10 mouse cellular contexts compared by ENCODE assay signal in the genomic region with DNA sequence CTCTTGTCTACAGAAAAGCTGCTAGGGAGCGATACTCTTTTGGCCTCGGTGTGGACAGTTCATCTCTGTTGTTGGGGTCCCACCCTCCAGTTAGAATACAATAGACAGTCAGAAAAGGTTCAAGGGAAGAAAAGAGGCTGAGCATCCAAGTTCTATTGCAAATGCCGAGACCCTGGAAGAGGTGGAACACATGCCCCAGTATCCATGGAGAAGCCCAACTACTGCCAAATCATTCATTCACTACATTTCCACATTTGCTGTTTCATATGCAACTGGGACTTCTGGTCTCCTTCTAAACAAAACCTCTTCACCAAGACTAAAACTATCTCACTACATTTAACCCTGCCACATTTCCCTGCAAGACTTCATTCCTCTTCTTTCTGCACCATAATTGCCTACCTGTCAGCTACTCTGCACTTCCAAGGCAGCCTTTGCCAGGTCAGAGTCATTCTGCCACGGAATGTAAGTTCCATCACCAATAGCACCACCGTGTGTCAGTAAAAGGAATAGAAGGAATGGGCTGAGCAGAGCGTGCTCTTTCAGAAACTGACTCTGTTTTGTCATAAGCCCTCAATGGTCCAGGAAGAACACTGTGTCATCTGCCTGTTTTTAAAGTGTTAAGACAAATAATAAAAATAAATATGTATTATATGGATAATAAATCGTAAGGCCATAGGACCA.
DNase-seq lines count a peak whose midpoint lies in the region; ATAC-seq and TF ChIP-seq lines count a peak whose summit lies in the region.
"Had no signal": no experiment of that assay in that cellular context is flagged by ENCODE, and none has a peak within 500 bp of the region (broad histone marks: within the 10 kb centered on the region; RNA-seq: fewer than 3 reads in every experiment).

No protein-coding gene starts in this region.

- peak; percentile 63 for ATAC-seq in Patski
- ATAC-seq in hindbrain, postnatal 0 days = peak; percentile 86
- ATAC-seq in lung, embryonic 14.5 days (ENCODE audit: insufficient read depth) = peak; percentile 50

- no peaks in the 10 kb centered on the region for H3K4me1 ChIP-seq in hindbrain, postnatal 0 days (ENCODE audit: insufficient read depth, low read length)
- H3K4me1 ChIP-seq in lung, embryonic 14.5 days (ENCODE audit: insufficient read depth) = peaks cover 4% of the 10 kb centered on the region; the same call in 1 of the 2 replicates
- H3K4me1 ChIP-seq: embryonic facial prominence, embryonic 12.5 days; liver, embryonic 13.5 days had no signal

- no peaks in the 10 kb centered on the region for H3K9me3 ChIP-seq in hindbrain, postnatal 0 days (ENCODE audit: low read length)
- no peaks in the 10 kb centered on the region for H3K9me3 ChIP-seq in lung, embryonic 14.5 days (ENCODE audit: low read depth, low read length)
- H3K9me3 ChIP-seq: embryonic facial prominence, embryonic 12.5 days; liver, embryonic 13.5 days had no signal

- CTCF ChIA-PET in Patski (lab: Charles Lee) = interaction anchor here (2.3 to 2.4 kb wide), 2 partner anchors 172 to 457 kb away, joined by 8 to 9 read pairs; a partner anchor contains a TSS

- POLR2A ChIA-PET in Patski (lab: Charles Lee) = no interaction called here

- in situ Hi-C loops in Patski (cut with MboI; ENCODE audit: low pct_unique_long_range_greater_than_20kb) = loop anchor here (10.0 to 25.0 kb wide), 2 partner anchors 74 to 768 kb away; no protein-coding TSS in a partner anchor

- no peak overlapping the region for H3K9ac ChIP-seq in hindbrain, postnatal 0 days (replicated peaks; ENCODE audit: low read length)
- no peak overlapping the region for H3K9ac ChIP-seq in lung, embryonic 14.5 days
- H3K9ac ChIP-seq: embryonic facial prominence, embryonic 12.5 days; liver, embryonic 13.5 days had no signal

- TF ChIP-seq CTCF in Patski (IDR thresholded peaks at IDR 0.05) = peak; percentile 79
- peak; percentile 83 for TF ChIP-seq CTCF in hindbrain, postnatal 0 days (IDR thresholded peaks at IDR 0.05; ENCODE audit: low read depth)
- TF ChIP-seq CTCF in lung, embryonic 14.5 days (IDR thresholded peaks at IDR 0.05; ENCODE audit: low read depth) = peak; percentile 83

- H3K27ac ChIP-seq in hindbrain, postnatal 0 days = no peak overlapping the region
- no peak overlapping the region for H3K27ac ChIP-seq in lung, embryonic 14.5 days (ENCODE audit: low read depth)
- H3K27ac ChIP-seq: embryonic facial prominence, embryonic 12.5 days; liver, embryonic 13.5 days had no signal

- H3K4me2 ChIP-seq in hindbrain, postnatal 0 days (ENCODE audit: low read depth, low read length) = no peak overlapping the region
- H3K4me2 ChIP-seq in lung, embryonic 14.5 days = no peak overlapping the region
- H3K4me2 ChIP-seq: embryonic facial prominence, embryonic 12.5 days; liver, embryonic 13.5 days had no signal

- peak; percentile 31 for DNase-seq in layer of hippocampus, adult 11-12 months (ENCODE audit: low spot score)
- DNase-seq in layer of hippocampus, postnatal 25 days (ENCODE audit: extremely low spot score in 1 of 2, low spot score in 1 of 2) = no peak
- no peak for DNase-seq in Patski (ENCODE audit: low read depth, low spot score)
- peak; percentile 81 for DNase-seq in embryo, embryonic 10 days (ENCODE audit: low spot score)
- peak; percentile 81 for DNase-seq in hindbrain, postnatal 0 days (ENCODE audit: low spot score)
- peak; percentile 85 for DNase-seq in lung, embryonic 14.5 days
- DNase-seq in retina, embryonic 14.5 days (ENCODE audit: low spot score) = peak; percentile 66
- DNase-seq in spleen, postnatal 4 days (ENCODE audit: low spot score in 2 of 2) = no peak
- DNase-seq: liver, embryonic 13.5 days had no signal

- H3K4me3 ChIP-seq in hindbrain, postnatal 0 days (ENCODE audit: low read length) = no peak overlapping the region
- H3K4me3 ChIP-seq in lung, embryonic 14.5 days (ENCODE audit: low read depth, low read length) = no peak overlapping the region
- H3K4me3 ChIP-seq: embryonic facial prominence, embryonic 12.5 days; liver, embryonic 13.5 days had no signal

- H3K36me3 ChIP-seq in hindbrain, postnatal 0 days (ENCODE audit: insufficient read depth, low read length) = no peaks in the 10 kb centered on the region
- no peaks in the 10 kb centered on the region for H3K36me3 ChIP-seq in lung, embryonic 14.5 days (ENCODE audit: insufficient read depth)
- H3K36me3 ChIP-seq: embryonic facial prominence, embryonic 12.5 days; liver, embryonic 13.5 days had no signal

- WGBS in hindbrain, postnatal 0 days = 33% methylated on average over 7 of the region's 7 CpGs
- WGBS in lung, embryonic 14.5 days = 36% methylated on average over 7 of the region's 7 CpGs

- H3K27me3 ChIP-seq in Patski = no peaks in the 10 kb centered on the region
- H3K27me3 ChIP-seq in hindbrain, postnatal 0 days (ENCODE audit: insufficient read depth, low read length) = no peaks in the 10 kb centered on the region
- H3K27me3 ChIP-seq in lung, embryonic 14.5 days (ENCODE audit: insufficient read depth, low read length) = no peaks in the 10 kb centered on the region
- H3K27me3 ChIP-seq: embryonic facial prominence, embryonic 12.5 days; liver, embryonic 13.5 days had no signal

Comparison
In these comparisons a context has a peak if more than half of its experiments do, and no peak if none do; other contexts are left out.
1. DNase-seq: peak in layer of hippocampus, adult 11-12 months (single experiment), embryo, embryonic 10 days (single experiment), hindbrain, postnatal 0 days (single experiment), lung, embryonic 14.5 days (single experiment) and retina, embryonic 14.5 days (single experiment); none in layer of hippocampus, postnatal 25 days (0 of 2), Patski (single experiment) and spleen, postnatal 4 days (0 of 2).
2. Peak in every context shown above with its lines, with median percentiles within 50 percentile points of each other: ATAC-seq and CTCF ChIP-seq.